26 mouse cellular contexts compared by ENCODE assay signal in genomic region chr11:108178802-108179201, GRCm38 (mm10).
DNase-seq lines count a peak whose midpoint lies in the region; ATAC-seq and TF ChIP-seq lines count a peak whose summit lies in the region.
"Had no signal": no experiment of that assay in that cellular context is flagged by ENCODE, and none has a peak within 500 bp of the region (broad histone marks: within the 10 kb centered on the region; RNA-seq: fewer than 3 reads in every experiment).

No protein-coding gene starts in this region.

- peaks cover 2% of the 10 kb centered on the region; the same call in 1 of the 2 replicates for H3K79me2 ChIP-seq in heart, adult 2 months (replicated peaks; ENCODE audit: control insufficient read depth, insufficient read depth, low read length)

- no peaks in the 10 kb centered on the region for H3K36me3 ChIP-seq in heart, adult 2 months (ENCODE audit: control insufficient read depth, insufficient read depth, low read length)
- no peaks in the 10 kb centered on the region for H3K36me3 ChIP-seq in hindbrain, embryonic 14.5 days (replicated peaks; ENCODE audit: control insufficient read depth, insufficient read depth)
- H3K36me3 ChIP-seq: forebrain, embryonic 10.5 days; stomach, embryonic 15.5 days had no signal

- H3K27ac ChIP-seq in heart, adult 2 months, result no peak overlapping the region
- peak overlapping the region; percentile 41; the same call in 1 of the 2 replicates for H3K27ac ChIP-seq in bone marrow, adult 2 months (ENCODE audit: control insufficient read depth, insufficient read depth, low read depth, low read length, poor library complexity)
- H3K27ac ChIP-seq in hindbrain, embryonic 14.5 days, result no peak overlapping the region
- H3K27ac ChIP-seq: forebrain, embryonic 10.5 days; gastrocnemius, adult 2 months; hindbrain, postnatal 0 days; left cerebral cortex, adult 2 months; stomach, embryonic 15.5 days had no signal

- H3K4me2 ChIP-seq in hindbrain, embryonic 14.5 days (replicated peaks), result no peak overlapping the region
- H3K4me2 ChIP-seq: liver, embryonic 11.5 days; stomach, embryonic 15.5 days had no signal

- no peak overlapping the region for H3K9ac ChIP-seq in heart, adult 2 months (ENCODE audit: low read depth, low read length)
- H3K9ac ChIP-seq in hindbrain, embryonic 14.5 days, result no peak overlapping the region
- H3K9ac ChIP-seq: stomach, embryonic 15.5 days had no signal

- H3K4me1 ChIP-seq in heart, adult 2 months (ENCODE audit: control insufficient read depth, insufficient read depth, low read length), result peaks cover 2% of the 10 kb centered on the region; the same call in 1 of the 2 replicates
- no peaks in the 10 kb centered on the region; the same call in none of the 2 replicates for H3K4me1 ChIP-seq in bone marrow, adult 2 months (ENCODE audit: control insufficient read depth, insufficient read depth, low read length)
- peaks cover 12% of the 10 kb centered on the region; the same call in 1 of the 2 replicates for H3K4me1 ChIP-seq in hindbrain, embryonic 14.5 days (replicated peaks; ENCODE audit: control insufficient read depth, insufficient read depth, low read length)
- H3K4me1 ChIP-seq: stomach, embryonic 15.5 days had no signal

- no peaks in the 10 kb centered on the region for H3K27me3 ChIP-seq in heart, adult 2 months (ENCODE audit: control insufficient read depth, insufficient read depth, low read length)
- H3K27me3 ChIP-seq in hindbrain, embryonic 14.5 days (ENCODE audit: control insufficient read depth, insufficient read depth, low read length), result no peaks in the 10 kb centered on the region
- H3K27me3 ChIP-seq: Patski; stomach, embryonic 15.5 days had no signal

- intact Hi-C loops in heart, adult 2 months (cut with DNase I), result no loop called here

- peak; percentile 75 for DNase-seq in heart, adult 11 months
- DNase-seq in heart, adult 2 months, result no peak
- DNase-seq in CD4-positive helper T cell, adult 2 months (ENCODE audit: low read depth, low spot score), result peak; percentile 69
- no peak for DNase-seq in cerebellum, postnatal 25 days
- no peak for DNase-seq in hindbrain, embryonic 14.5 days (ENCODE audit: low spot score)
- DNase-seq in Muller cell, postnatal 12 days (ENCODE audit: inconsistent ontology term), result no peak
- DNase-seq: adrenal gland, postnatal 14 days; cerebellum, adult 11 months; cerebellum, postnatal 10 days; gastrocnemius, adult 2 months; heart, adult 18-20 months; heart, postnatal 36 days; kidney, adult 2 months; kidney, postnatal 10 days; left cerebral cortex, postnatal 4 days; lung, adult 18-20 months; retina, postnatal 1 day had no signal

- no peak for TF ChIP-seq POLR2A in heart, adult 2 months (IDR thresholded peaks at IDR 0.05; ENCODE audit: insufficient read depth, low read depth, low read length)
- TF ChIP-seq POLR2A in bone marrow, adult 2 months (IDR thresholded peaks at IDR 0.05; ENCODE audit: borderline replicate concordance, control insufficient read depth, low read depth, low read length), result no peak

- no peak for TF ChIP-seq EP300 in heart, adult 2 months (IDR thresholded peaks at IDR 0.05; ENCODE audit: insufficient read depth, low read depth, low read length)

- no peak overlapping the region for H3K4me3 ChIP-seq in heart, adult 2 months
- H3K4me3 ChIP-seq in bone marrow, adult 2 months (replicated peaks; ENCODE audit: control insufficient read depth, low read depth, low read length), result no peak overlapping the region
- H3K4me3 ChIP-seq in hindbrain, embryonic 14.5 days (replicated peaks; ENCODE audit: low read length), result no peak overlapping the region
- H3K4me3 ChIP-seq: forebrain, embryonic 10.5 days; gastrocnemius, adult 2 months; left cerebral cortex, adult 2 months; stomach, embryonic 15.5 days had no signal

- ATAC-seq in megakaryocyte progenitor cell, adult 5-6 weeks (replicated peaks; ENCODE audit: poor library complexity), result peak; percentile 31; the same call in 1 of the 2 replicates
- ATAC-seq in hindbrain, embryonic 14.5 days (ENCODE audit: low FRiP score), result no peak
- ATAC-seq: hindbrain, postnatal 0 days; midbrain, embryonic 16.5 days; Patski had no signal

- TF ChIP-seq CTCF in heart, adult 2 months (IDR thresholded peaks at IDR 0.05), result no peak
- no peak for TF ChIP-seq CTCF in bone marrow, adult 2 months (IDR thresholded peaks at IDR 0.05; ENCODE audit: control insufficient read depth, insufficient read depth, low read length)

- 63% methylated on average over 5 of the region's 5 CpGs for WGBS in heart, adult 2 months
- 18% methylated on average over 5 of the region's 5 CpGs for WGBS in bone marrow, adult 2 months
- WGBS in hindbrain, embryonic 14.5 days, result 88% methylated on average over 5 of the region's 5 CpGs

- no peaks in the 10 kb centered on the region for H3K9me3 ChIP-seq in hindbrain, embryonic 14.5 days (ENCODE audit: control insufficient read depth, low read length)
- H3K9me3 ChIP-seq: forebrain, embryonic 10.5 days; stomach, embryonic 15.5 days had no signal

Comparison
In these comparisons a context has a peak if more than half of its experiments do, and no peak if none do; other contexts are left out.
1. DNase-seq: peak in heart, adult 11 months (single experiment) and CD4-positive helper T cell, adult 2 months (single experiment); none in heart, adult 2 months (0 of 2), cerebellum, postnatal 25 days (0 of 2), hindbrain, embryonic 14.5 days (single experiment) and Muller cell, postnatal 12 days (single experiment).